Mouse (Mus musculus): ENCODE measurements around the gene Arhgef39. TPM values are rescaled to one million over a fixed set of nuclear protein-coding genes. Genes with fewer than 3 reads are reported as not detected.

Gene Arhgef39
- polyA plus RNA-seq, 1 experiment: 17.3 TPM

- H3K36me3 ChIP-seq (ENCODE audit: control insufficient read depth, insufficient read depth, low read length): no peaks in the 10 kb centered on the region
- H3K27me3 ChIP-seq (replicated peaks; ENCODE audit: control insufficient read depth, insufficient read depth, low read length): no peaks in the 10 kb centered on the region
- H3K27ac ChIP-seq (ENCODE audit: insufficient read depth, low read depth, low read length): no peak overlapping the region
- 67% methylated on average over 11 of the region's 11 CpGs for WGBS
- no peak for DNase-seq
- TF ChIP-seq POLR2A (IDR thresholded peaks at IDR 0.05; ENCODE audit: low read depth, low read length): no peak
- no peak for TF ChIP-seq CTCF (conservative IDR thresholded peaks at IDR 0.05; ENCODE audit: insufficient read depth, insufficient read length, low read depth, low read length)
- H3K4me1 ChIP-seq (ENCODE audit: control insufficient read depth, insufficient read depth, low read length): no peaks in the 10 kb centered on the region; the same call in 1 of the 2 replicates
- no peak overlapping the region for H3K4me3 ChIP-seq (ENCODE audit: insufficient read depth, low read depth, low read length)
Observed at GRCm38 (mm10) chr4:43515764-43516708, 16.5 kb upstream of the Arhgef39 start.

- WGBS: 65% methylated on average over 4 of the region's 4 CpGs
- no peaks in the 10 kb centered on the region for H3K36me3 ChIP-seq (ENCODE audit: control insufficient read depth, insufficient read depth, low read length)
- peaks cover under 1% of the 10 kb centered on the region; the same call in 1 of the 2 replicates for H3K4me1 ChIP-seq (ENCODE audit: control insufficient read depth, insufficient read depth, low read length)
- no peak overlapping the region for H3K4me3 ChIP-seq (ENCODE audit: insufficient read depth, low read depth, low read length)
- H3K27ac ChIP-seq (ENCODE audit: insufficient read depth, low read depth, low read length): no peak overlapping the region
- H3K27me3 ChIP-seq (replicated peaks; ENCODE audit: control insufficient read depth, insufficient read depth, low read length): no peaks in the 10 kb centered on the region
- DNase-seq: no peak
- no peak for TF ChIP-seq POLR2A (IDR thresholded peaks at IDR 0.05; ENCODE audit: low read depth, low read length)
- TF ChIP-seq CTCF (conservative IDR thresholded peaks at IDR 0.05; ENCODE audit: insufficient read depth, insufficient read length, low read depth, low read length): no peak
Observed at GRCm38 (mm10) chr4:43513791-43514190, 14.3 kb upstream of the Arhgef39 start.

GRCm38 (mm10) chr4:43513300-43513699 is 13.8 kb upstream of the Arhgef39 start:
- DNase-seq: no peak

DNA sequence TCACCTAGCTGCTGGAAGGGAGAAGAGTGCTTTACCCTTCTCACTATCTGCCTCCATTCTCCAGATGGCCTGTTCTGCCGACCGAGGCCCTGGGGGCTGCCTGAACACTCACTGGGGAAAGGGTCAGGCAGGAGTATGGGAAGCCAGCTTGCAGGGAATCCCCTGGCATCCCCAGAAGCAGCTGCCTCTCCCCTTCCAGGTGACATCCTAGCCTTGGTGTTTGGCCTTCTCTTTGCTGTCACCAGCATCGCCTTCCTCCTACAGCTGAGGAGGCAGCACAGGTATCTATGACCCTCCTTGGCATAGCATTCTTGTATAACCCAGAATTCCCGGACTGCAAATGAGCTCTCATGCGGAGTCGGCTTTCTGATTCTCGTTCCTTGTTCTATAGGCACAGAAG is 13.2 kb upstream of the Arhgef39 start:
- Histone ChIP-seq H3K27ac (ENCODE audit: insufficient read depth, low read depth, low read length) (no peak overlapping the region), H3K27me3 (replicated peaks; ENCODE audit: control insufficient read depth, insufficient read depth, low read length) (no peaks in the 10 kb centered on the region), H3K4me1 (ENCODE audit: control insufficient read depth, insufficient read depth, low read length) (peaks cover 8% of the 10 kb centered on the region), H3K4me3 (ENCODE audit: insufficient read depth, low read depth, low read length) (no peak overlapping the region), H3K36me3 (ENCODE audit: control insufficient read depth, insufficient read depth, low read length) (no peaks in the 10 kb centered on the region)
- no peak for DNase-seq
- TF ChIP-seq POLR2A (IDR thresholded peaks at IDR 0.05; ENCODE audit: low read depth, low read length) (no peak), CTCF (conservative IDR thresholded peaks at IDR 0.05; ENCODE audit: insufficient read depth, insufficient read length, low read depth, low read length) (no peak)
- 77% methylated on average over 7 of the region's 7 CpGs for WGBS

More at GRCm38 (mm10) chr4:43513300-43513699, 13.8 kb upstream of the Arhgef39 start:
- WGBS: 85% methylated on average over 4 of the region's 4 CpGs
- no peak for TF ChIP-seq CTCF (conservative IDR thresholded peaks at IDR 0.05; ENCODE audit: insufficient read depth, insufficient read length, low read depth, low read length)
- no peak for TF ChIP-seq POLR2A (IDR thresholded peaks at IDR 0.05; ENCODE audit: low read depth, low read length)
- Histone ChIP-seq H3K27ac (ENCODE audit: insufficient read depth, low read depth, low read length) (no peak overlapping the region), H3K4me3 (ENCODE audit: insufficient read depth, low read depth, low read length) (no peak overlapping the region), H3K27me3 (replicated peaks; ENCODE audit: control insufficient read depth, insufficient read depth, low read length) (no peaks in the 10 kb centered on the region), H3K4me1 (ENCODE audit: control insufficient read depth, insufficient read depth, low read length) (peaks cover 3% of the 10 kb centered on the region; the same call in 1 of the 2 replicates), H3K36me3 (ENCODE audit: control insufficient read depth, insufficient read depth, low read length) (no peaks in the 10 kb centered on the region)

DNA sequence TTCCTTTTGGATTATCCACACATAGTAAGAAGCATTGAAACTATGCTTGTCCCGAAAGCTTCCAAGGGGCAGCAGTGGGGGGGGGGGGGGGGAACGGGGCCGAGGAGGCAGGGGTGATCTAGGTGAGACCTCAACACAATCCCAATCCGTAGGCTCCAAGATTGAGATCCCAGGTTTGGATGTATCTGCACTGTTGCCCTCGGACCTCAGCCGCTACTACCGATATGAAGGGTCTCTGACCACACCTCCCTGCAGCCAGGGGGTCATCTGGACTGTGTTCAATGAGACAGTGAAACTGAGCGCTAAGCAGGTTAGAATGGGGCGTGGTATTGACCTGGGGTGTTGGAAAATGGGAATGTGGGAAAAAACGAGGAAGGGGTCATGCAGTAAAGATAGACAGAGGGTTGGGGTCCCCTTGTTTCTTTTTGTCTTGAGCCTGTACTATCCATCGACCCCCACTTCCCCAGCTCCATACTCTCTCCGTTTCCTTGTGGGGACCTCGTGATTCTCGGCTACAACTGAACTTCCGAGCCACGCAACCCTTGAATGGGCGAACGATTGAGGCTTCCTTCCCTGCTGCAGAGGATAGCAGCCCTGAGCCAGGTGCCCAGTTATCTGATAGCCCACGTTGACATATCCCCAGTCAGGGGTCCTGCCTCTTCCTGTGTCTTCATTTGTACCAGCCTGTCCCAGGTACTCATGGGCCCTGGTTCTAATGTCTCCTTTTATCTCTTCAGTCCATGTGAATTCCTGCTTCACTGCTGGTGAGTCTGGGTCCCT is 12.4 kb upstream of the Arhgef39 start:
- Histone ChIP-seq H3K27ac (ENCODE audit: insufficient read depth, low read depth, low read length) (no peak overlapping the region), H3K36me3 (ENCODE audit: control insufficient read depth, insufficient read depth, low read length) (no peaks in the 10 kb centered on the region), H3K4me1 (ENCODE audit: control insufficient read depth, insufficient read depth, low read length) (peaks cover 9% of the 10 kb centered on the region), H3K4me3 (ENCODE audit: insufficient read depth, low read depth, low read length) (no peak overlapping the region), H3K27me3 (replicated peaks; ENCODE audit: control insufficient read depth, insufficient read depth, low read length) (no peaks in the 10 kb centered on the region)
- no peak for TF ChIP-seq CTCF (conservative IDR thresholded peaks at IDR 0.05; ENCODE audit: insufficient read depth, insufficient read length, low read depth, low read length)
- TF ChIP-seq POLR2A (IDR thresholded peaks at IDR 0.05; ENCODE audit: low read depth, low read length): no peak
- no peak for DNase-seq
- WGBS: 81% methylated on average over 19 of the region's 19 CpGs

GRCm38 (mm10) chr4:43509109-43509508 is 9.6 kb upstream of the Arhgef39 start:
- TF ChIP-seq POLR2A (IDR thresholded peaks at IDR 0.05; ENCODE audit: low read depth, low read length) (no peak), CTCF (conservative IDR thresholded peaks at IDR 0.05; ENCODE audit: insufficient read depth, insufficient read length, low read depth, low read length) (no peak)
- DNase-seq: no peak
- Histone ChIP-seq H3K4me3 (ENCODE audit: insufficient read depth, low read depth, low read length) (peak overlapping the region; percentile 60; the same call in 1 of the 2 replicates), H3K4me1 (ENCODE audit: control insufficient read depth, insufficient read depth, low read length) (peaks cover 16% of the 10 kb centered on the region), H3K36me3 (ENCODE audit: control insufficient read depth, insufficient read depth, low read length) (no peaks in the 10 kb centered on the region), H3K27me3 (replicated peaks; ENCODE audit: control insufficient read depth, insufficient read depth, low read length) (no peaks in the 10 kb centered on the region), H3K27ac (ENCODE audit: insufficient read depth, low read depth, low read length) (no peak overlapping the region)
- 53% methylated on average over 9 of the region's 9 CpGs for WGBS

- H3K4me3 ChIP-seq (ENCODE audit: insufficient read depth, low read depth, low read length): peak overlapping the region; percentile 60
- H3K4me1 ChIP-seq (ENCODE audit: control insufficient read depth, insufficient read depth, low read length): peaks cover 18% of the 10 kb centered on the region
- 3% methylated on average over 13 of the region's 13 CpGs for whole genome bisulfite sequencing
- no peak for TF ChIP-seq CTCF (conservative IDR thresholded peaks at IDR 0.05; ENCODE audit: insufficient read depth, insufficient read length, low read depth, low read length)
- no peak for TF ChIP-seq POLR2A (IDR thresholded peaks at IDR 0.05; ENCODE audit: low read depth, low read length)
- H3K27ac ChIP-seq (ENCODE audit: insufficient read depth, low read depth, low read length): no peak overlapping the region
- peak; percentile 73 for DNase-seq
- H3K27me3 ChIP-seq (replicated peaks; ENCODE audit: control insufficient read depth, insufficient read depth, low read length): no peaks in the 10 kb centered on the region
- H3K36me3 ChIP-seq (ENCODE audit: control insufficient read depth, insufficient read depth, low read length): no peaks in the 10 kb centered on the region
Observed at GRCm38 (mm10) chr4:43508666-43508997, 9.1 kb upstream of the Arhgef39 start.

Data from kidney, adult 2 months (tissue).